Mouse (Mus musculus): Measurements from ENCODE around the gene Ms4a4b.

GRCm38 (mm10) chr19:11500796-11501195, 57.4 kb downstream of the Ms4a4b start:
- no peak for TF ChIP-seq CHD2 (IDR thresholded peaks at IDR 0.05; ENCODE audit: low read depth, low read length)
- TF ChIP-seq ZC3H11A (IDR thresholded peaks at IDR 0.05; ENCODE audit: borderline replicate concordance, low read depth, low read length), result no peak
- no peak for TF ChIP-seq HCFC1 (IDR thresholded peaks at IDR 0.05; ENCODE audit: borderline replicate concordance, insufficient read depth, low read length)
- TF ChIP-seq MAFK (IDR thresholded peaks at IDR 0.05; ENCODE audit: insufficient read depth, low read depth, low read length), result no peak
